Mouse (Mus musculus) neural tube, embryonic 13.5 days (tissue): Measurements from ENCODE around the gene Pdcd1lg2. TPM values are rescaled to one million over a fixed set of nuclear protein-coding genes. Genes with fewer than 3 reads are reported as not detected.

Experiments used
- ATAC-seq: fragments of 200-750 bp; cut with Nextera tagmentation; 2 replicates; pipeline ENCODE4 v1.8.0; 2017; ENCODE audit warnings: low read depth, mild to moderate bottlenecking, moderate TSS enrichment, moderate library complexity
- H3K27ac ChIP-seq: fragments of 300-500 bp; sonication (generic); replicated peaks from 2 replicates; pipeline ENCODE4 v1.5.1; 2015; ENCODE audit warnings: moderate library complexity, mild to moderate bottlenecking, inconsistent platforms
- H3K27me3 ChIP-seq: fragments of 300-500 bp; sonication (generic); 2 replicates; pipeline ENCODE4 v1.6.1; 2015; ENCODE audit warnings: mild to moderate bottlenecking, inconsistent platforms
- H3K36me3 ChIP-seq: fragments of 300-500 bp; sonication (generic); 2 replicates; pipeline ENCODE4 v1.6.1; 2015; ENCODE audit warnings: mild to moderate bottlenecking, inconsistent platforms
- H3K4me1 ChIP-seq: fragments of 300-500 bp; sonication (generic); replicated peaks from 2 replicates; pipeline ENCODE4 v1.6.1; 2015; ENCODE audit warnings: inconsistent platforms
- H3K4me2 ChIP-seq: fragments of 300-500 bp; sonication (generic); 2 replicates; pipeline ENCODE4 v1.6.1; 2015; ENCODE audit warnings: inconsistent platforms, mild to moderate bottlenecking, moderate library complexity
- H3K4me3 ChIP-seq: fragments of 300-500 bp; sonication (generic); 2 replicates; pipeline ENCODE4 v1.5.1; 2015; ENCODE audit warnings: mild to moderate bottlenecking, inconsistent platforms
- H3K9ac ChIP-seq: fragments of 300-500 bp; sonication (generic); 2 replicates; pipeline ENCODE4 v1.6.1; 2015; ENCODE audit warnings: moderate library complexity, mild to moderate bottlenecking, inconsistent platforms
- H3K9me3 ChIP-seq: fragments of 300-500 bp; sonication (generic); 2 replicates; pipeline ENCODE4 v1.6.1; 2016; ENCODE audit warnings: inconsistent platforms
- WGBS: fragments of 180-500 bp; shearing (Covaris S2); methylation state at CpG from one replicate; pipeline ENCODE4 v1.1.7; 2015; 5-methylcytosine and 5-hydroxymethylcytosine counted together
- polyA plus RNA-seq: library from polyadenylated mRNA; unstranded; fragments of >200 nt; fragmentation: Nextera tagmentation; extraction: Ambion mirVana; gene quantifications from 2 replicates; pipeline ENCODE4 v1.2.1, GENCODE M21; 2015

Pdcd1lg2 gene
- polyA plus RNA-seq, 1 experiment from 2014 or later, result not detected

DNA sequence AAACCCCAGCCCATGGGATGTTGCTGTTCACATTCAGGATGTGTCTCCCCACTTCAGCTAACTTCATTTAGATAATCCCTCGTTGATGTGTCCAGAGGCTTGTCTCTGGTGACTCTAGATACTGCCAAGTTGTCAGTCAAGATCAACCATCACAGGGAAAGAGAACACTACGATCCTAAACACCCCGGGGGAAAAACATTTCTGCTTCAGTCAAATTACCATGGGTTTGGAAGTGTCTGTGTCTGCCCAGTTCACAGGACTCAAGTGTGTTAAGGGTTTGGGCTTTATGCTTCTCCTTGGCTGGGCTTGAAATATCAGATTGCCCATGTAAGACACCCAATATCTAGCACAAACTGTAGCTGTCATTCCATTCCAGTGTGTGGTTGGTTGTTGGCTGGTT lies 71.9 kb downstream of the Pdcd1lg2 start:
- H3K9me3 ChIP-seq, result no peaks in the 10 kb centered on the region
- no peak overlapping the region for H3K9ac ChIP-seq
- H3K36me3 ChIP-seq, result no peaks in the 10 kb centered on the region
- H3K4me1 ChIP-seq, result no peaks in the 10 kb centered on the region
- H3K27me3 ChIP-seq, result no peaks in the 10 kb centered on the region
- no peak overlapping the region for H3K4me3 ChIP-seq
- no peak for ATAC-seq
- WGBS, result 73% methylated on average over 3 of the region's 3 CpGs
- H3K27ac ChIP-seq, result no peak overlapping the region
- H3K4me2 ChIP-seq, result no peak overlapping the region

DNA sequence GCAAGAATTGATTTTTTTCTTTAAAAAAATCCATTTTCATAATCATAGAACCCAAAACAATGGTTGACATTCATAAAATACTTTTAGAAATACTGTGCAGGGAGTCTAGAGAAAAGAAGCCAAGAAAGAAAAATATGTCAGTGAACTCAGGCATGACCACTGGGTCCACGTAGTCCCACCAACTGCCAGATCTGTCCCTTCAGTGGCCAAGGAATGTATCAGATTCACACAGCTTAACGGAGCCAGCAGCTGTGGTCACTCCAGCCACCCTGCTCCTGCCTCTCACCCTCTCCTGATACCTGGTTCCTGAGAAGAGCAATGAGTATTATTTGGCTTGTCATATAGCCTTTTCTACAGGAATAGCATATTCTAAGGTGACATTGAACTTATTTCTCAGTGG lies 72.7 kb downstream of the Pdcd1lg2 start:
- no peak for ATAC-seq
- WGBS, result 89% methylated on average over 2 of the region's 2 CpGs
- H3K27me3 ChIP-seq, result no peaks in the 10 kb centered on the region
- H3K36me3 ChIP-seq, result no peaks in the 10 kb centered on the region
- H3K4me1 ChIP-seq, result no peaks in the 10 kb centered on the region
- H3K27ac ChIP-seq, result no peak overlapping the region
- H3K9ac ChIP-seq, result no peak overlapping the region
- no peak overlapping the region for H3K4me3 ChIP-seq
- no peak overlapping the region for H3K4me2 ChIP-seq
- H3K9me3 ChIP-seq, result no peaks in the 10 kb centered on the region

DNA sequence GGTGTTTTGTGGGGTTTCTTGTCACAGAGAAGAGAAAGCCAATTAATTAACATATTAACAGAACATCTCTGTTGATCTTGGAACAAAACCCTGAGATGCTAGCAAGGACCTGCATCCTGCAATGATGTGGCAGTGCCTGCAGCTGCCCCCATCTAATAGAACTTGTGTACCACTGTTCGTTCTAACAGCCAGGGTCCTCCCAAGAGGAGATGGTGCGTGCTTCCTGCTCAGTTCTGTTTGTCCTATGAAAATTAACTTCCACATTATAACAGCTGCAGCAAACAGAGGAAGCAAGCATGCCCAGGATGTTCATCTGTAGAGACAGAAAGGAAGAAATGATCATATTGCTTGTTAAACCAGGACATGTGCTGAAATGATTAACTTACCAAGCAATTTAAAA lies 73.8 kb downstream of the Pdcd1lg2 start:
- no peak for ATAC-seq
- Histone ChIP-seq H3K4me1 (no peaks in the 10 kb centered on the region), H3K27me3 (no peaks in the 10 kb centered on the region), H3K27ac (no peak overlapping the region), H3K9me3 (no peaks in the 10 kb centered on the region), H3K4me3 (no peak overlapping the region), H3K36me3 (no peaks in the 10 kb centered on the region), H3K9ac (no peak overlapping the region), H3K4me2 (no peak overlapping the region)
- 59% methylated on average over 2 of the region's 2 CpGs for WGBS

DNA sequence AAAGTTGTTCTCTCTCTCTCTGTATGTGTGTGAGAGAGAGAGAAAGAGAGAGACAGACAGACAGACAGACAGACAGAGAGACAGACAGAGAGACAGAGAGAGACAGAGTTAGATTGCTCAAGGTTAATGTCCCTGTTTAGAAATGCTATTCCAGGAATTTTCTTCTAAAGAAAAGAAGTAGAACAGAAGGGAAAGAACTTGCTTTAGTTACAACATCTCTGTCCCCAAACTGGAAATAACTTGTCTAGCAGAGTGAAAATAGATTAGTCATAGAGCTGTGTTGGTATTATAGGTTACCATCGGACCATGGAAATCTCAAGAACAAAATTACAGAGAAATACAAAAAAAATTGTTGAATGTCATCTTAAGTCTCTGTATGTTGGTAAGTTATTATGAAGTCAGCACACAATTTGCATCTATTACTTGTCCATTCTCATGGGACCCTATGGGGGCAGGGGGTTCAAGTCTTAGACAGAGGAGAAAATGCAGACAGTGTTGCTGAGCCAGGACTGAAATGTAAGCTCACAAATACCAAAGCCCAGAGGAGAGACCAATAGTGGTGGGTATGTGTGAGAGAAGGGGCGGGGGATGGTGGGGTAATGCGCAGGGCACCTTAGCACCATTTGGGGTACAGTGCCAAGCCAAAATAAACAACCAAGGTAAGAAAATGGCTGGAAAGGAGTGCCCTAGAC lies 74.7 kb downstream of the Pdcd1lg2 start:
- no peak for ATAC-seq
- 91% methylated on average over 3 of the region's 3 CpGs for WGBS
- no peaks in the 10 kb centered on the region for H3K4me1 ChIP-seq

DNA sequence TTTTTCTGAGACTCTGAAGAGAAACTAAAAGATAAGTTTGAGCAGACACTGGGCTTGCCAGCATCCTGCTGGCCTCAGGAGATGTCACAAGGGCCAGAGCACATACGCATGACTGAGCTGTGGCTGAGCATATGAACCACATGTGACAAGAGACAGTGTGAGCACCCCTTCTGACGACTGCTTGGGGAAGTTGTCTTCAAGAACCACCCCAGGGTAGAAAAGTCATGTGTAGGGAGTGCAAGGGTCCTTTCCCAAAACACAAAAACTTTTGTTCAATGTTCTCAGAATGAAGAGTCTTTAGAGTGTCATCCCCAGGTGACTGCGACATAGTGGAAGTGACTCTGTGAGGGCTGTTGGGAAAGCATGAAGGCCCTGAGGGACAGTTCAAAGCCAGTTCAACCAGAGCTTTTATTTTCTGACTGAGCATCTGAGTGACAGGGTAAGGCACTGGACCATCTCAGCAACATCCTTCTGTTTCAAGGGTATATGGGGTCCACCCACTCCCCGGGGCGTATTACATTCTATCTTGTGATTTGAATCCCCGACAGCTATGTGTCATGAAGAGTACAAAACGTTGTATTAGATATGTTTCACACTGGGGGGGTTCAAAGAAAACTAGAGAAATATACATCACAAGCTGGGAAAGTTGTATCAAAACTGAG lies 76.0 kb downstream of the Pdcd1lg2 start:
- ATAC-seq, result no peak
- Histone ChIP-seq H3K9ac (no peak overlapping the region), H3K36me3 (no peaks in the 10 kb centered on the region), H3K4me3 (no peak overlapping the region), H3K27me3 (no peaks in the 10 kb centered on the region), H3K4me2 (no peak overlapping the region), H3K4me1 (no peaks in the 10 kb centered on the region), H3K27ac (no peak overlapping the region), H3K9me3 (no peaks in the 10 kb centered on the region)
- WGBS, result 86% methylated on average over 7 of the region's 7 CpGs

More for the DNA sequence above, 74.7 kb downstream of the Pdcd1lg2 start:
- Histone ChIP-seq H3K9ac (no peak overlapping the region), H3K4me3 (no peak overlapping the region), H3K4me2 (no peak overlapping the region), H3K27me3 (no peaks in the 10 kb centered on the region), H3K36me3 (no peaks in the 10 kb centered on the region), H3K9me3 (no peaks in the 10 kb centered on the region), H3K27ac (no peak overlapping the region)

DNA sequence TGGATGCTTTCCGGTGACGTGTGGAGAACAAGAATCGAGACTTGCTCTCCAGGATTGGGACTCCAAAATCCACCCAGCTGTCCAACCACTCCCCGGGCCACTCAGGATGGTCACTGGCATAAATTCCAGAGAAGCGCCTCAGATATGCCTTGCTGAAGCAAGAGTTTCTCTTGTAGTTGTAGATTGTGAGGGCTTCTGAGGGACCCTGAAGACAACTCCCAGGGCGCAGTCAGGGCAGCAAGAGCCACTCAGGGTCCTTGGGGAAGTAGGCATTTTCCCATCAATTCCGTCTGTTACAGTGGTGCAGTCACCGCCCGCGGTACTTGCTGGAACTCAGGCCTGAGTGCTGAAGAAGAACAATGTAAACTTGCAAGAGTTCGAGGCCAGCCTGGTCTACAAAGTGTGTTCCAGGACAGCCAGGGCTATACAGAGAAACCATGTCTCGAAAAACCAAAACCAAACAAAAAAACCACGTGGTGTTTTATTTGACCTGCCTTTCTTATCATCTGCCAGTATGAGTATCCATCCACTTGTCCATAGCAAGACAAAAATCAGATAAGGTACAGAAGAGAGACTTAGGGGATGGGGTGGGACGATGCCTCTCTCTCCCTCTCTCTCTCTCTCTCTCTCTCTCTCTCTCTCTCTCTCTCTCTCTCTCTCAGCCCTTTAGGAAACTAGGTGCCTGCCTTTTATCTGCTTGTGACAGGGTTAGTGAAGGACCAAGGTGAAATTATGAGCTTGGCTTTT lies 76.8 kb downstream of the Pdcd1lg2 start:
- 89% methylated on average over 14 of the region's 14 CpGs for WGBS
- no peak for ATAC-seq
- H3K36me3 ChIP-seq, result no peaks in the 10 kb centered on the region
- no peak overlapping the region for H3K9ac ChIP-seq
- H3K9me3 ChIP-seq, result no peaks in the 10 kb centered on the region
- no peak overlapping the region for H3K4me3 ChIP-seq
- no peaks in the 10 kb centered on the region for H3K27me3 ChIP-seq
- no peak overlapping the region for H3K4me2 ChIP-seq
- H3K27ac ChIP-seq, result no peak overlapping the region
- H3K4me1 ChIP-seq, result no peaks in the 10 kb centered on the region

DNA sequence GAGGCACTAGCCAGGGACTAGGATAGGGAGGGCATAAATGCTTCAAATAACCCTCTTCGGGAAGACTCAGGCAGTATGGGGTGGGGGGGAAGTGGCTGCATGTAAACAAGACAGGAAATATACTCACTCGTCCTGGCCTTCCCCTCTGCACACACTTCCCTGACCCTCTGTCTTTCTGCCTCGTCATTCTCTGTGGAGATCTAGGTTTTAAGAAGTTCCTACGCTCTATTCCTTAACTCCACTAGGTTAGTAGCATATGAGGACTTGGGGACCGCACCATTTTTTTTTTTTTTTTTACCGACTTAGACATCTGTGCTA lies 77.3 kb downstream of the Pdcd1lg2 start:
- Histone ChIP-seq H3K4me3 (no peak overlapping the region), H3K9me3 (no peaks in the 10 kb centered on the region)

DNA sequence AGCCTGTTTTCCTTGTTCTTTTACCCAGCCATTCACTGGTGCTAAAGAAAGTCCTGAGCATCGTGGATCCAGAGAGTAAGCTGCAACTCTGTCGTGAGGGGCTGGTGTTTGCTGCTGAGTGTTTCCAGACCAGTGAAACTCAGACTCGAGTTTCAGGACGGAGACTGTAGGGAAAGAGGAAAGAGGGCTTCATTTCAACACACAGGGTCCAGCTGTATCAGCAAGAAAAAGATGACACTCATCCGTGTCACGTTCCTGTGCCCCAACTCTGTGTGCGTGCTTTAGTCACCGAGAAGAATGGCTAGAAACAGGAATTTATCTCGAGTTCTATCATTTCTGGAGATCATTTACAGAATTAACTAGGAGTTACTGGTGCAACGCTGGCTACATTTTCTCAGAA lies 77.7 kb downstream of the Pdcd1lg2 start:
- Histone ChIP-seq H3K9me3 (no peaks in the 10 kb centered on the region), H3K9ac (no peak overlapping the region), H3K4me1 (no peaks in the 10 kb centered on the region), H3K4me3 (no peak overlapping the region), H3K4me2 (no peak overlapping the region), H3K27me3 (no peaks in the 10 kb centered on the region), H3K27ac (no peak overlapping the region), H3K36me3 (no peaks in the 10 kb centered on the region)
- no peak for ATAC-seq
- 75% methylated on average over 10 of the region's 10 CpGs for WGBS

More for the DNA sequence above, 77.3 kb downstream of the Pdcd1lg2 start:
- WGBS, result 69% methylated on average over 6 of the region's 6 CpGs
- no peaks in the 10 kb centered on the region for H3K4me1 ChIP-seq
- no peaks in the 10 kb centered on the region for H3K36me3 ChIP-seq
- no peak for ATAC-seq
- H3K4me2 ChIP-seq, result no peak overlapping the region
- no peaks in the 10 kb centered on the region for H3K27me3 ChIP-seq
- H3K27ac ChIP-seq, result no peak overlapping the region
- no peak overlapping the region for H3K9ac ChIP-seq

DNA sequence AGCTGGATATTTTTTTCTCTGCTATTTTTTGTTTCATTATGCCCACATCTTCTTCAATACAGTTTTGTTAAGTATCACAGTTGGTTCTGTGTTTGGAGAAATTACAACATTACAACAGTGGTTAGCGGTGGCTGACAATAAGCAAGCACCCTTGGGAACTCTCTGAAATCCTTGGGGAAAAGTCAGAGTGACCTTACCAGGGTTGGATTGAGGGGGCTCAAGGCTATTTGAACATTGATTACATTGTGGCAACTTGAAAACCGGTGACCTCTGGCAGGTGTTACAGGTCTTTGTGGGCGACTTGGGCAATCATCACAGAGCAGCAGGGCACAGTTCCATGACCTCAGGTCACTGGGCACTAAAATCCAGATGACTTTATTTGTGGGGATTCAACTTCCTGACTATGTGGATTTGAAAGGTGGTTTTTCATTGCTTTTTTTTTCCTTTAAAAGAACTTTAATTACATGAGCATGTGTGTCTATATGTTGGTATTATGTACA lies 79.1 kb downstream of the Pdcd1lg2 start:
- no peaks in the 10 kb centered on the region for H3K4me1 ChIP-seq
- no peaks in the 10 kb centered on the region for H3K36me3 ChIP-seq
- no peaks in the 10 kb centered on the region for H3K9me3 ChIP-seq
- no peak overlapping the region for H3K4me3 ChIP-seq
- WGBS, result 74% methylated on average over 3 of the region's 3 CpGs
- ATAC-seq, result no peak
- no peak overlapping the region for H3K27ac ChIP-seq
- H3K9ac ChIP-seq, result no peak overlapping the region
- H3K27me3 ChIP-seq, result no peaks in the 10 kb centered on the region
- H3K4me2 ChIP-seq, result no peak overlapping the region

DNA sequence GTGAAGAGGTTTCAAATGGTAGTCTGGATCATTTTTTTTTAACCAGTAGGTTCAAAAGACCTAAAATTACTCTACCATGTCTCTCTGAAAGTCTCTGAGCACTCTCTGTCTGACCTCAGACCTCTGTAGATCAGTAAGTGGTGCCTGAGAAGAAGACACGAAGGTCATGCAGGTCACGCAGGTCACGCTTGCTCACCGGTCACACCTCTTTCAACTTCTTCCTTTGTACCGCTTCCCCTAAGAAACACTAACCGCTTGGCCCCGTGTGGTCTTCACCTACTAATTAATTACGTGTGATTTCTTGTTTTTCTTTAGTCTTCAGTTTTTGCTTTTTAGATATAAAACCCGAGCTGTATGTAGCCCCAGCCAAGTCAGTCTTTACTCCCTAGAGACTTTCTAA lies 80.7 kb downstream of the Pdcd1lg2 start:
- no peak overlapping the region for H3K4me2 ChIP-seq
- WGBS, result 83% methylated on average over 9 of the region's 9 CpGs
- ATAC-seq, result no peak
- no peaks in the 10 kb centered on the region for H3K27me3 ChIP-seq
- H3K36me3 ChIP-seq, result no peaks in the 10 kb centered on the region
- H3K9me3 ChIP-seq, result no peaks in the 10 kb centered on the region
- H3K9ac ChIP-seq, result no peak overlapping the region
- H3K4me1 ChIP-seq, result no peaks in the 10 kb centered on the region
- no peak overlapping the region for H3K27ac ChIP-seq
- H3K4me3 ChIP-seq, result no peak overlapping the region

DNA sequence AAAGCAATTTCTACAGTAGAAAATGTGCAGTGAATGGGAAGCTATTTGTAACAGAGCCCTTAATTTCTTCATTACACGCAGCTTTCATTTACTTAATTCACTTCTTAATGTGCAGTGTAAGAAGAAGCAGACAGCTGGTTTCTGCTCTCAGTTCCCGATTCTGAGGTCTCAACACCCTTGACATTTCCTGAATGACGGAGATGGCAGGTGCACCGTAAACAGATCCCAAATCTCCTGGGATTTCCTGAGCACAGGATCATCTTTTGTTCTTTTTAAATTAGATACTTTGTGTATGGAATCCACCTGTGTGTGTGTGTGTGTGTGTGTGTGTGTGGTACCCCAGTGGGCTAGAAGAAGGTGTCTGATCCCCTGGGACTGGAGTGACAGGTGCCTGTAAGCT lies 83.7 kb downstream of the Pdcd1lg2 start:
- Histone ChIP-seq H3K9ac (no peak overlapping the region), H3K27ac (no peak overlapping the region), H3K4me3 (no peak overlapping the region), H3K9me3 (no peaks in the 10 kb centered on the region), H3K4me2 (no peak overlapping the region), H3K4me1 (no peaks in the 10 kb centered on the region), H3K36me3 (no peaks in the 10 kb centered on the region), H3K27me3 (no peaks in the 10 kb centered on the region)
- 71% methylated on average over 4 of the region's 4 CpGs for WGBS
- no peak for ATAC-seq

DNA sequence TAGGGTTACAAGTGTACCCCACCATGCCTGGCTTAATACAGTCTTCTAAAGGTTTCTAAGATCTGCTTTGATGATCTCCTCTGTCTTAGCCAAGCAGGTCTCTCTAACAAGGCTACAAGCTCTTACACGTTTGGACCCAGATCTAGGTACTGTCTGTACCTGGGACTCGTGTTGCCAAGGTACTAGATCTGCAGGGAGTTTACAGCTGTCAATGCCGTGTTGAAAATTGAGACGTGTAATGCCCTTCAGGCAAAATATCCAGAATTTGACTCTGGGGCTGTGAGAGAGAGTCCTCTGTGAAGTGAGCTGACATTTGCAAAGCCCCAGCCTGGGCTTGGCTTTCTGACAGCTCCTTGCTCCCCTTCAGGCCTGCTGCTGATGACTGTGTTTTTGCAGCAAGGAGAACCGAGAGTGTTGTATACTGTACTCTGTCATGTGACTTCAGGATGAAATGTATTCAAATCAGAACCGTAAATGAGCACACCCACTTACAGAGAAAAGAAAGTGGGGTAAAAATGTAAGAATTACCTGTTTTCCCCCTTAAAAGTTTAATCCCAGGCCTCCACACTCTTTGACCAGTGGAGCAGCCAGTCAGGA lies 85.4 kb downstream of the Pdcd1lg2 start:
- Histone ChIP-seq H3K9ac (no peak overlapping the region), H3K27ac (no peak overlapping the region), H3K4me1 (no peaks in the 10 kb centered on the region), H3K36me3 (no peaks in the 10 kb centered on the region), H3K9me3 (no peaks in the 10 kb centered on the region), H3K27me3 (no peaks in the 10 kb centered on the region), H3K4me2 (no peak overlapping the region), H3K4me3 (no peak overlapping the region)
- ATAC-seq, result no peak
- WGBS, result 76% methylated on average over 6 of the region's 6 CpGs
